Mouse (Mus musculus): ENCODE results near the gene Arhgap29. TPM values are rescaled to one million over a fixed set of nuclear protein-coding genes. Genes with fewer than 3 reads are reported as not detected.

Gene Arhgap29
- polyA plus RNA-seq, 1 experiment: 13.7 TPM

DNA sequence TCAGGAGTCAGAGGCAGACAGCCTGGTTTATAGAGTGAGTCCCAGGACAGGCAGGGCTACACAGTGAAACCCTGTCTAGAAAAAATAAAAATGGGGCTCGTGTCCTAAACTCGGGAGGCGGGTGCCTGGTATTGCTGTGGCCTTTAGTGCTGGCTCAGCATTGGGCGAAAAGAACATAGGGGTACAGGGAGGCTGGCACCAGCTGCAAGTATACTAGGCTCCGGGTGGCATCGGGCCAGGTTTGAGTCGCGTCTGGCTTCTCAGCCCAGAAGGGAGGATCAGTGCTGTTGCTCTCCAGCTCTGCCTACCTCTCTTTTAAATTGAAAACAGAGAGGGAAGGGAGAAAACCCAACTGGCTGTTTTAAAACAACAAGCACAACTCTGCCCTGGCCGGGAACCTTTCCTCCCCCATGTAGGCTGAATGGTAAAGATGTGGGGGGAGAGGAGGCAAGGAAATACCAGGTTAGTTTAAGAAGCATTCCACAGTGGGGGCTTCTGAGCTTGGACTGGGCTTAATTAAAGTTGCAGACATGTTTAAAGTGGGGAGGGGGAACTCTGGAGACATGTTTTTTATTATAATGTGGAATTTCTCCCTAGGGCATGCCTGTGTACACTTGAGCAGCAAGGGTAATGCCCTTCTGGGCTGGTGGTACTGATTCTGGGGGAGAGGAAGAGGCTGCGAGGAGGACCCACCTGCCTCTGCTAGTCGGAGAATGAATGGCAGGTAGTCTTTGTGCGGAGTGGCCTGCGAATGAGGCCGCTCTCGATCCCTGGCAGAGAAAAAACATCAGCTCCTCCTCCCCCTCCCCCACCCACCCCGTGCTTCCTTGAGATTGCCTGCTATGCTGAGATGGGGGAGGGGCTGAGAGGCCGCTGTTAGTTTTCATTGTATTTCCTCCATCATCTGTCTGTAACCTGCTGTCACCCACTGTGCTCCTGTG lies 95.8 kb downstream of the Arhgap29 start:
- H3K4me2 ChIP-seq (ENCODE audit: low read depth): peak overlapping the region; percentile 59

DNA sequence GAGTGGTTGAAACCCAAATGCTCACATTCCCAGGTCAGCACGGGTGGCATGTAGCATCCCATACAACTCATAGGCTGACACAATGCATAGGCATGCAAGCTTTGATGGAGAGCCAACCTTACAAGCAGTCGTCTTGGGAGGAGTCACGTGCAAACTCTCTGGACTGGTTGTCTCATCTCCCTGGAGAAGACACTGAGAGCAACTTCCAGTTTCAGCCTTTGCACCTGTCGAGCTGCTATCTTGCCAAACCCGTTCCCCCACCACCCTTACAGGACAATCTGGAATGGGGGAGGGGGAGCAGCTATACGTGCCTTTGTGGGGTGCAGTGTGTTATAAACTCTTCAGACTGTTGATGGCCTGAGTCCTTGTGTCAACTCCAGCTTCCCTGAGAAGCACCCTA lies 96.8 kb downstream of the Arhgap29 start:
- TF ChIP-seq POLR2A (IDR thresholded peaks at IDR 0.05; ENCODE audit: insufficient read length, low read depth): no peak
- peak; percentile 34 for TF ChIP-seq USF1 (IDR thresholded peaks at IDR 0.05; ENCODE audit: low read depth)
- TF ChIP-seq SRF (IDR thresholded peaks at IDR 0.05; ENCODE audit: control insufficient read depth, insufficient read length, low read depth): no peak
- no peak for TF ChIP-seq E2F4 (IDR thresholded peaks at IDR 0.05; ENCODE audit: insufficient read depth)
- peak in 1 of 3 experiments; percentile 67 for TF ChIP-seq MYOG (IDR thresholded peaks at IDR 0.05; ENCODE audit: control insufficient read depth in 1 of 3, insufficient read depth in 1 of 3, insufficient read length in 2 of 3, low read depth in 2 of 3)
- no peak for TF ChIP-seq CEBPB (IDR thresholded peaks at IDR 0.05; ENCODE audit: insufficient read depth, poor library complexity, severe bottlenecking)
- TF ChIP-seq REST (IDR thresholded peaks at IDR 0.05; ENCODE audit: insufficient read depth, insufficient read length): no peak
- TF ChIP-seq MYOD1 (IDR thresholded peaks at IDR 0.05; ENCODE audit: control insufficient read depth in 1 of 3, insufficient read length in 2 of 3, low read depth in 2 of 3): peak in 2 of 3 experiments; percentile 78 to 80
- no peak for TF ChIP-seq MAX (IDR thresholded peaks at IDR 0.05; ENCODE audit: low read depth)
- no peak for TF ChIP-seq TCF3 (IDR thresholded peaks at IDR 0.05; ENCODE audit: insufficient read length, low read depth)
- TF ChIP-seq TCF12 (IDR thresholded peaks at IDR 0.05; ENCODE audit: insufficient read depth, poor library complexity, severe bottlenecking): no peak
- TF ChIP-seq POLR2AphosphoS2 (IDR thresholded peaks at IDR 0.05; ENCODE audit: insufficient read length, low read depth): no peak
- H3K27me3 ChIP-seq (ENCODE audit: control insufficient read depth, insufficient read depth, insufficient read length): no peaks in the 10 kb centered on the region
- H3K79me2 ChIP-seq (ENCODE audit: control insufficient read depth, insufficient read depth): no peaks in the 10 kb centered on the region
- H3ac ChIP-seq (ENCODE audit: control insufficient read depth, insufficient read length): no peak overlapping the region
- no peak overlapping the region for H3K4me3 ChIP-seq
- no peak overlapping the region for H3K4me2 ChIP-seq (ENCODE audit: low read depth)
- no peaks in the 10 kb centered on the region for H3K36me3 ChIP-seq (ENCODE audit: control insufficient read depth, insufficient read depth)

More for the DNA sequence above, 95.8 kb downstream of the Arhgap29 start:
- TF ChIP-seq MYOD1 (IDR thresholded peaks at IDR 0.05; ENCODE audit: control insufficient read depth in 1 of 3, insufficient read length in 2 of 3, low read depth in 2 of 3): peak in 2 of 3 experiments; percentile 32 to 47
- TF ChIP-seq TCF12 (IDR thresholded peaks at IDR 0.05; ENCODE audit: insufficient read depth, poor library complexity, severe bottlenecking): no peak
- TF ChIP-seq MYOG (IDR thresholded peaks at IDR 0.05; ENCODE audit: control insufficient read depth in 1 of 3, insufficient read depth in 1 of 3, insufficient read length in 2 of 3, low read depth in 2 of 3): peak in 1 of 3 experiments; percentile 49
- H3K79me2 ChIP-seq (ENCODE audit: control insufficient read depth, insufficient read depth): no peaks in the 10 kb centered on the region
- no peak overlapping the region for H3ac ChIP-seq (ENCODE audit: control insufficient read depth, insufficient read length)
- H3K4me3 ChIP-seq: no peak overlapping the region
- no peaks in the 10 kb centered on the region for H3K36me3 ChIP-seq (ENCODE audit: control insufficient read depth, insufficient read depth)
- no peaks in the 10 kb centered on the region for H3K27me3 ChIP-seq (ENCODE audit: control insufficient read depth, insufficient read depth, insufficient read length)

DNA sequence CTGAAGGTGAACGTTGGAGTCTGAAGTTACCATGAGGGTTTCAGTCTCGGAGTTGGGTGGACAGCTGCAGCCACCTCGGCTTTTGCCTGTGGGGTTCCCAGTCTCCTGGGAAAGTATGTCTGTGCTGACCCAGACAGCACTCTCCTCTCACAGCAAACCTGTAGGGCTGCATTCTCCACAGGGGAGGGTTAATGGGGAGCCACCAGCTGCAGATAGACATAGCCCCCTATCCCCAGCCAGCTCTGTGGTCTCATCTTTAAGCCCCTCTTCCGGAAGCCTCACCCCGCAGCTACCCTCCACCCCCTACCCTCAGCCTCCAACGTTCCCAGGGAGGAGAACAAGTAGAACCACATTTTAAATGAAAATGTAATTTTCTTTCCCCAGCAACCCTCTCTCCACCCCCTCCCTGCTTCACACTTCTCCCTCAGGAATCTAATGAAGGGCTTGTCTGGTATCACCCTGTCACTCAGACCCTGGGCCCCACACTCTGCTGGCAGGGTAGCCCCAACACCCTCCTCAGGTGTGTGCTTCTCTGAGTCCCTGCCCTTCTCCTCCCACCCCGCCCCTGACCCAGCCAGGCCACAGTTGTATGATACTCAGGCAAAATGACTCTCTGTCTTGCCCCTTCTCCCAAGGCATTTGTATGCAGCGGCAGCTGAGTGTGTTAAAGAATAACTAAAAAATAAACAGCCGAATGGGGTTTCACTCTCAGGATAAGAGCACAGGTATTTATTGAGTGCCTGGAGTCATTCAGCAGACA lies 106.3 kb downstream of the Arhgap29 start:
- TF ChIP-seq REST (IDR thresholded peaks at IDR 0.05; ENCODE audit: insufficient read depth, insufficient read length) (no peak), USF1 (IDR thresholded peaks at IDR 0.05; ENCODE audit: low read depth) (no peak), MYOG (IDR thresholded peaks at IDR 0.05; ENCODE audit: control insufficient read depth in 1 of 3, insufficient read depth in 1 of 3, insufficient read length in 2 of 3, low read depth in 2 of 3) (no peak), POLR2A (IDR thresholded peaks at IDR 0.05; ENCODE audit: insufficient read length, low read depth) (no peak), SRF (IDR thresholded peaks at IDR 0.05; ENCODE audit: control insufficient read depth, insufficient read length, low read depth) (no peak), TCF12 (IDR thresholded peaks at IDR 0.05; ENCODE audit: insufficient read depth, poor library complexity, severe bottlenecking) (no peak), MAX (IDR thresholded peaks at IDR 0.05; ENCODE audit: low read depth) (no peak), CEBPB (IDR thresholded peaks at IDR 0.05; ENCODE audit: insufficient read depth, poor library complexity, severe bottlenecking) (no peak), POLR2AphosphoS2 (IDR thresholded peaks at IDR 0.05; ENCODE audit: insufficient read length, low read depth) (no peak), MYOD1 (IDR thresholded peaks at IDR 0.05; ENCODE audit: control insufficient read depth in 1 of 3, insufficient read length in 2 of 3, low read depth in 2 of 3) (no peak), TCF3 (IDR thresholded peaks at IDR 0.05; ENCODE audit: insufficient read length, low read depth) (no peak), E2F4 (IDR thresholded peaks at IDR 0.05; ENCODE audit: insufficient read depth) (no peak)
- Histone ChIP-seq H3K27me3 (ENCODE audit: control insufficient read depth, insufficient read depth, insufficient read length) (no peaks in the 10 kb centered on the region), H3K79me2 (ENCODE audit: control insufficient read depth, insufficient read depth) (no peaks in the 10 kb centered on the region), H3K4me3 (no peak overlapping the region), H3K36me3 (ENCODE audit: control insufficient read depth, insufficient read depth) (no peaks in the 10 kb centered on the region), H3ac (ENCODE audit: control insufficient read depth, insufficient read length) (no peak overlapping the region), H3K4me2 (ENCODE audit: low read depth) (no peak overlapping the region)

DNA sequence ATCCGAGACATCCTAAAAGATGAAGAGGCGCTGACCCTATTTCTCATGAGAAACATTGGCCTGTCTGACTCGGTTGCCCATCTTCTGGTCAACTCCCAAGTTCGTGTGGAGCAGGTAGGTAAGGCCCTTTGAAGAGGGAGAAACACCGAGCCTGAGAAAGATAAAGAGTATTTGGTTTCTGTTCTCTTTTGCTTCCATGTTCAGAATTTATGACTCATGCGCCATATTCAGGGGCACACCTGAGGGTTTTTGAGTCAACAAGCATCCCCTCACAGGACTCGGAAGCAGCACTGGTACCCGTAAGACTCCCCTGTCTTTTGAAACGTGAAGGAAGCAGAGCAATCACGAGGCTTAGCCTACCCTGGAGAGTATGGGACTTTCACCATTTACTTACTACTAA lies 110.2 kb downstream of the Arhgap29 start:
- no peaks in the 10 kb centered on the region for H3K36me3 ChIP-seq (ENCODE audit: control insufficient read depth, insufficient read depth)
- H3K27me3 ChIP-seq (ENCODE audit: control insufficient read depth, insufficient read depth, insufficient read length): no peaks in the 10 kb centered on the region
- H3K4me3 ChIP-seq: no peak overlapping the region
- no peak overlapping the region for H3K4me2 ChIP-seq (ENCODE audit: low read depth)
- TF ChIP-seq POLR2A (IDR thresholded peaks at IDR 0.05; ENCODE audit: insufficient read length, low read depth): no peak
- no peak for TF ChIP-seq MYOD1 (IDR thresholded peaks at IDR 0.05; ENCODE audit: control insufficient read depth in 1 of 3, insufficient read length in 2 of 3, low read depth in 2 of 3)
- no peak for TF ChIP-seq MAX (IDR thresholded peaks at IDR 0.05; ENCODE audit: low read depth)
- TF ChIP-seq USF1 (IDR thresholded peaks at IDR 0.05; ENCODE audit: low read depth): no peak
- TF ChIP-seq E2F4 (IDR thresholded peaks at IDR 0.05; ENCODE audit: insufficient read depth): no peak
- TF ChIP-seq MYOG (IDR thresholded peaks at IDR 0.05; ENCODE audit: control insufficient read depth in 1 of 3, insufficient read depth in 1 of 3, insufficient read length in 2 of 3, low read depth in 2 of 3): no peak
- no peak for TF ChIP-seq SRF (IDR thresholded peaks at IDR 0.05; ENCODE audit: control insufficient read depth, insufficient read length, low read depth)
- TF ChIP-seq TCF3 (IDR thresholded peaks at IDR 0.05; ENCODE audit: insufficient read length, low read depth): no peak
- no peak for TF ChIP-seq POLR2AphosphoS2 (IDR thresholded peaks at IDR 0.05; ENCODE audit: insufficient read length, low read depth)
- no peak for TF ChIP-seq REST (IDR thresholded peaks at IDR 0.05; ENCODE audit: insufficient read depth, insufficient read length)
- TF ChIP-seq CEBPB (IDR thresholded peaks at IDR 0.05; ENCODE audit: insufficient read depth, poor library complexity, severe bottlenecking): no peak
- no peak for TF ChIP-seq TCF12 (IDR thresholded peaks at IDR 0.05; ENCODE audit: insufficient read depth, poor library complexity, severe bottlenecking)
- H3ac ChIP-seq (ENCODE audit: control insufficient read depth, insufficient read length): no peak overlapping the region
- no peaks in the 10 kb centered on the region for H3K79me2 ChIP-seq (ENCODE audit: control insufficient read depth, insufficient read depth)

Data from myocyte (in vitro differentiated cells).